Mouse (Mus musculus): ENCODE results near the gene Psmc2. TPM values are rescaled to one million over a fixed set of nuclear protein-coding genes. Genes with fewer than 3 reads are reported as not detected.
A peak's percentile ranks its signal among the peaks of the same experiment; 100 is the strongest.

Psmc2 gene
- total and polyA plus RNA-seq, 3 experiments, result 87.4 to 208 (median 115) TPM

DNA sequence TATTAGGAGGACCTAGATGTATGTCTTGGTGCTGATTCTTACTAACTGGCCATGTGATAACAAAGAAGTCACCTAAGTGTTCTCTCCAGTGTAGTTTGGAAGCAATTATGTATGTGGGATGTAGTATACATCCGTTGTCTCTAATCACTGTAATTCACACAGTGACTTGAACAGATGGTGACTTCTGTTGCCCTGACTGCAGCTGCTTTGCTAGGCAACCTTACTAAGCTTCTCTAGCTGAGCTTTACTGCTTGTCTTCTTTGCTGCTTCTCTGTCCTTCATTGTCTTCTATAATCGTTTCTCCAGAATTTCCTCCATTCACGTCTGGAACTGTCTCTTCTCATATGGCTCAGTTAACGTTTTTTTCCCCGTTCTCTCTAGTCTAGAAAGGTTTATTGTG, 4.0 kb downstream of the Psmc2 start:
- H3K4me1 ChIP-seq (ENCODE audit: control insufficient read depth in 1 of 2, insufficient read depth in 2 of 2), result peaks cover 3 to 32% of the 10 kb centered on the region in 2 experiments; a peak in 2 of 4 replicates
- H3K27me3 ChIP-seq (replicated peaks), result no peaks in the 10 kb centered on the region
- H3K27ac ChIP-seq (ENCODE audit: insufficient read depth, low read depth), result no peak overlapping the region
- dilution Hi-C loops (cut with MboI; ENCODE audit: extremely low pct_ligation_motif_present, extremely low pct_unique_long_range_greater_than_20kb, low sequenced_read_pairs), result no loop called here
- TF ChIP-seq EP300 (IDR thresholded peaks at IDR 0.05; ENCODE audit: low read length) (no peak), MAZ (IDR thresholded peaks at IDR 0.05; ENCODE audit: low read depth, low read length) (no peak), JUN (IDR thresholded peaks at IDR 0.05; ENCODE audit: insufficient read depth, low read depth, low read length) (no peak)
- peaks cover 75% of the 10 kb centered on the region for H3K79me2 ChIP-seq (replicated peaks; ENCODE audit: control insufficient read depth, extremely low read depth, insufficient read depth, poor library complexity, severe bottlenecking)
- in situ Hi-C loops (cut with MboI; ENCODE audit: low pct_ligation_motif_present, low pct_unique_long_range_greater_than_20kb, low sequenced_read_pairs), result no loop called here
- H3K36me3 ChIP-seq (replicated peaks in 1 of 2; ENCODE audit: control insufficient read depth in 1 of 2, insufficient read depth in 1 of 2, low read length in 1 of 2), result peaks cover 11 to 42% of the 10 kb centered on the region in 2 experiments
- no peaks in the 10 kb centered on the region for H3K9me3 ChIP-seq (replicated peaks; ENCODE audit: low read length)
- peak overlapping the region; percentile 82 for H3K4me2 ChIP-seq (ENCODE audit: insufficient read depth, low read depth, poor library complexity, severe bottlenecking)
- DNase-seq (ENCODE audit: extremely low read depth), result no peak
- no peak overlapping the region for H3K4me3 ChIP-seq (replicated peaks in 1 of 3; ENCODE audit: low read depth in 2 of 3, low read length in 2 of 3, poor library complexity in 1 of 3)
- H3K9ac ChIP-seq (ENCODE audit: insufficient read depth, low read depth), result no peak overlapping the region

DNA sequence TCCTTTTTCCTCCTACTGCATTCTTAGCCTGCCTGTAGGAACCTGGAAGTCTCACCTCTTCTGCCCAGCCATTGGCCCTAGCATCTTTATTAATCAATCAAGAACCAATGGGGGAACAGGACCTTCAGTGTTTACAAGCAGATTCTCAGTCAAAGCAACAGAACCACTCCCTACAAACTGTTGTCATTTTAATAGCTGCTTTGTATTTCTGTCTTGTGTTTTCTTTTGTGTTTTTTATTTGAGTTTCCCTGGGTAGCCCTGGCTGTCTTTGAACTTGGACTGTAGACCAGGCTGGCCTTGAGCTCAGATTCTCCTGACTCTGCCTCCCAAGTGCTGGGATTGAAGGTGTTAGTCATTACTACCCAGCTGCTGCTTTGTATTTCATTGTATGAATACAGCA, 7.1 kb downstream of the Psmc2 start:
- Histone ChIP-seq H3K36me3 (replicated peaks in 1 of 2; ENCODE audit: control insufficient read depth in 1 of 2, insufficient read depth in 1 of 2, low read length in 1 of 2) (peaks cover 26 to 65% of the 10 kb centered on the region in 2 experiments), H3K4me3 (replicated peaks in 1 of 3; ENCODE audit: low read depth in 2 of 3, low read length in 2 of 3, poor library complexity in 1 of 3) (no peak overlapping the region), H3K79me2 (replicated peaks; ENCODE audit: control insufficient read depth, extremely low read depth, insufficient read depth, poor library complexity, severe bottlenecking) (peaks cover 64% of the 10 kb centered on the region), H3K4me2 (ENCODE audit: insufficient read depth, low read depth, poor library complexity, severe bottlenecking) (no peak overlapping the region), H3K9me3 (replicated peaks; ENCODE audit: low read length) (no peaks in the 10 kb centered on the region), H3K9ac (ENCODE audit: insufficient read depth, low read depth) (no peak overlapping the region), H3K27me3 (replicated peaks) (no peaks in the 10 kb centered on the region), H3K4me1 (ENCODE audit: control insufficient read depth in 1 of 2, insufficient read depth in 2 of 2) (peaks cover 3 to 32% of the 10 kb centered on the region in 2 experiments; a peak in 2 of 4 replicates), H3K27ac (ENCODE audit: insufficient read depth, low read depth) (no peak overlapping the region)
- TF ChIP-seq POLR2AphosphoS2 (IDR thresholded peaks at IDR 0.05; ENCODE audit: low read depth, low read length) (no peak), CHD2 (IDR thresholded peaks at IDR 0.05; ENCODE audit: low read length) (no peak), ELF1 (IDR thresholded peaks at IDR 0.05; ENCODE audit: low read depth, low read length) (no peak)
- dilution Hi-C loops (cut with MboI; ENCODE audit: extremely low pct_ligation_motif_present, extremely low pct_unique_long_range_greater_than_20kb, low sequenced_read_pairs), result no loop called here
- in situ Hi-C loops (cut with MboI; ENCODE audit: low pct_ligation_motif_present, low pct_unique_long_range_greater_than_20kb, low sequenced_read_pairs), result no loop called here
- DNase-seq (ENCODE audit: extremely low read depth), result no peak

DNA sequence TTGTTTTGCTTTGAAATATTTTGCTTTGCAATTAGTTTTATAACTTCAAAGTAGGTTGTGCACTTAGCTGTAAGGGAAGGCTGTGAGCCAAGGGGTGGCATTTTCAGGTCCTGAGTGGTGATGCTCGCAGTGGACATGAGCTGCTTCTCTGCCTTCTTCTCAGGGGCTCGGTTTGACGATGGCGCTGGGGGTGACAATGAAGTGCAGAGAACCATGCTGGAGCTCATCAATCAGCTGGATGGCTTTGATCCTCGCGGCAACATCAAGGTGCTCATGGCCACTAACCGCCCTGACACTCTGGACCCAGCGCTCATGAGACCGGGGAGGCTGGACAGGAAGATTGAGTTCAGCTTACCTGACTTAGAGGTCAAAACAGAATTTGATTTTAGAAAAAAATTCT, 17.8 kb downstream of the Psmc2 start:
- peaks cover 40 to 65% of the 10 kb centered on the region in 2 experiments for H3K36me3 ChIP-seq (replicated peaks in 1 of 2; ENCODE audit: control insufficient read depth in 1 of 2, insufficient read depth in 1 of 2, low read length in 1 of 2)
- no peaks in the 10 kb centered on the region for H3K27me3 ChIP-seq (replicated peaks)
- H3K27ac ChIP-seq (ENCODE audit: insufficient read depth, low read depth), result no peak overlapping the region
- dilution Hi-C loops (cut with MboI; ENCODE audit: extremely low pct_ligation_motif_present, extremely low pct_unique_long_range_greater_than_20kb, low sequenced_read_pairs) (no loop called here), in situ Hi-C loops (cut with MboI; ENCODE audit: low pct_ligation_motif_present, low pct_unique_long_range_greater_than_20kb, low sequenced_read_pairs) (no loop called here)
- H3K79me2 ChIP-seq (replicated peaks; ENCODE audit: control insufficient read depth, extremely low read depth, insufficient read depth, poor library complexity, severe bottlenecking), result no peaks in the 10 kb centered on the region; the same call in 1 of the 2 replicates
- no peaks in the 10 kb centered on the region for H3K9me3 ChIP-seq (replicated peaks; ENCODE audit: low read length)
- no peak overlapping the region for H3K9ac ChIP-seq (ENCODE audit: insufficient read depth, low read depth)
- H3K4me1 ChIP-seq (ENCODE audit: control insufficient read depth in 1 of 2, insufficient read depth in 2 of 2), result peaks cover 2 to 8% of the 10 kb centered on the region in 2 experiments; a peak in 2 of 4 replicates
- H3K4me2 ChIP-seq (ENCODE audit: insufficient read depth, low read depth, poor library complexity, severe bottlenecking), result no peak overlapping the region
- no peak for DNase-seq (ENCODE audit: extremely low read depth)
- TF ChIP-seq GABPA (IDR thresholded peaks at IDR 0.05; ENCODE audit: insufficient replicate concordance, low read depth, low read length), result no peak
- TF ChIP-seq SIN3A (IDR thresholded peaks at IDR 0.05; ENCODE audit: low read length), result no peak
- no peak for TF ChIP-seq JUND (conservative IDR thresholded peaks at IDR 0.05; ENCODE audit: low read depth, low read length)
- no peak for TF ChIP-seq ZMIZ1 (IDR thresholded peaks at IDR 0.05; ENCODE audit: low read depth, low read length)
- no peak for TF ChIP-seq HCFC1 (IDR thresholded peaks at IDR 0.05; ENCODE audit: low read depth, low read length)
- no peak for TF ChIP-seq ZKSCAN1 (IDR thresholded peaks at IDR 0.05; ENCODE audit: borderline replicate concordance, low read depth, low read length)
- no peak for TF ChIP-seq BHLHE40 (IDR thresholded peaks at IDR 0.05; ENCODE audit: low read depth, low read length)
- no peak for TF ChIP-seq POLR2AphosphoS2 (IDR thresholded peaks at IDR 0.05; ENCODE audit: low read depth, low read length)
- TF ChIP-seq ELF1 (IDR thresholded peaks at IDR 0.05; ENCODE audit: low read depth, low read length), result no peak
- TF ChIP-seq SMC3 (IDR thresholded peaks at IDR 0.05; ENCODE audit: low read depth, low read length), result no peak
- no peak for TF ChIP-seq POLR2A (IDR thresholded peaks at IDR 0.05; ENCODE audit: low read depth, low read length)
- TF ChIP-seq MAZ (IDR thresholded peaks at IDR 0.05; ENCODE audit: low read depth, low read length), result no peak
- no peak for TF ChIP-seq UBTF (IDR thresholded peaks at IDR 0.05; ENCODE audit: low read depth, low read length)
- TF ChIP-seq RAD21 (IDR thresholded peaks at IDR 0.05; ENCODE audit: low read depth, low read length), result no peak
- no peak for TF ChIP-seq MEF2A (IDR thresholded peaks at IDR 0.05; ENCODE audit: borderline replicate concordance, low read depth, low read length)
- TF ChIP-seq CTCF (conservative IDR thresholded peaks at IDR 0.05 in 1 of 2, IDR thresholded peaks at IDR 0.05 in 1 of 2; ENCODE audit: low read depth in 2 of 2, low read length in 2 of 2), result no peak
- TF ChIP-seq ZC3H11A (IDR thresholded peaks at IDR 0.05; ENCODE audit: low read depth, low read length), result no peak
- no peak for TF ChIP-seq NELFE (IDR thresholded peaks at IDR 0.05; ENCODE audit: low read depth, low read length)
- no peak for TF ChIP-seq USF2 (conservative IDR thresholded peaks at IDR 0.05; ENCODE audit: low read depth, low read length)
- H3K4me3 ChIP-seq (replicated peaks in 1 of 3; ENCODE audit: low read depth in 2 of 3, low read length in 2 of 3, poor library complexity in 1 of 3), result no peak overlapping the region

Measured in CH12.LX (cell line).